Mouse (Mus musculus): ENCODE measurements at regions not wholly inside any gene's neighbourhood (a gene's known extent, or its start where the extent isn't known, plus 50 kb on each side); places are given as distances from the start of the nearest gene placed in this dataset.

GRCm38 (mm10) chr12:58441962-58442361, 172.9 kb upstream of the Clec14a start:
- no peak for DNase-seq

GRCm38 (mm10) chr12:58440666-58441065, 171.6 kb upstream of the Clec14a start:
- no peak for DNase-seq

- DNase-seq, result no peak
Measured at GRCm38 (mm10) chr12:58437031-58437430, 167.9 kb upstream of the Clec14a start.

GRCm38 (mm10) chr12:58434504-58434903, 165.4 kb upstream of the Clec14a start:
- no peak for DNase-seq

- no peak for DNase-seq
Measured at GRCm38 (mm10) chr12:58429929-58430328, 160.8 kb upstream of the Clec14a start.

- no peak for DNase-seq
Measured at GRCm38 (mm10) chr12:58426758-58427157, 157.7 kb upstream of the Clec14a start.

GRCm38 (mm10) chr12:58425961-58426360, 156.9 kb upstream of the Clec14a start:
- peak; percentile 22 to 48 for DNase-seq

GRCm38 (mm10) chr12:58423581-58423980, 154.5 kb upstream of the Clec14a start:
- no peak for DNase-seq

GRCm38 (mm10) chr12:58401904-58402303, 132.8 kb upstream of the Clec14a start:
- DNase-seq, result no peak

- no peak for DNase-seq
Measured at GRCm38 (mm10) chr12:58360258-58360657, 91.2 kb upstream of the Clec14a start.

GRCm38 (mm10) chr12:58334163-58334562, 65.1 kb upstream of the Clec14a start:
- no peak for DNase-seq

GRCm38 (mm10) chr12:58329913-58330312, 60.8 kb upstream of the Clec14a start:
- DNase-seq, result no peak

GRCm38 (mm10) chr12:58323953-58324352, 54.9 kb upstream of the Clec14a start:
- DNase-seq, result no peak
